Mouse (Mus musculus) spleen, postnatal 36 days (tissue): ENCODE data around the gene Tedc1.

Source experiments
- DNase-seq, 2 experiments: peaks; one replicate each; pipeline ENCODE4 v3.0.0; 2022; ENCODE audit warnings: low spot score in 2 of 2, mixed read lengths in 1 of 2

The Tedc1 gene

DNA sequence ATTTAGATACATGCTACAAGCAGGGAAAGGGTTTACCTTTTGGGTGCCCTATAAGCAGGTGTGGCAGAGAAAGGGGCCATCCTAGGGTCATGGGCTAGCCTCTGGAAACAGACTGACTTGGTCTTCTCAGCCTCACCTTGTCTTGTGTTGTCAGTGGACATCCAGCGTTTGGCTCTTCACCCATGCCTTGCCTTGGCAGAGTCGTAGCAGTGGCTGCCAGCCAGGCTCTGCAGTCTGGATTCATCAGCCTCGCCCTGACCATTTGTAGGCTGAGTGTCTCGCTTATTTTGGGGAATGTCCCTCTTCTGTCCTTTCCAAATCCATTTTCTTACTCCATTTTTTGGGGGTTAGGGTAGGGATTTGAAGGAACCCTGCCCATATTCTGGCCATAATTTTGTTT lies 45.1 kb downstream of the Tedc1 start:
- DNase-seq, result no peak

DNA sequence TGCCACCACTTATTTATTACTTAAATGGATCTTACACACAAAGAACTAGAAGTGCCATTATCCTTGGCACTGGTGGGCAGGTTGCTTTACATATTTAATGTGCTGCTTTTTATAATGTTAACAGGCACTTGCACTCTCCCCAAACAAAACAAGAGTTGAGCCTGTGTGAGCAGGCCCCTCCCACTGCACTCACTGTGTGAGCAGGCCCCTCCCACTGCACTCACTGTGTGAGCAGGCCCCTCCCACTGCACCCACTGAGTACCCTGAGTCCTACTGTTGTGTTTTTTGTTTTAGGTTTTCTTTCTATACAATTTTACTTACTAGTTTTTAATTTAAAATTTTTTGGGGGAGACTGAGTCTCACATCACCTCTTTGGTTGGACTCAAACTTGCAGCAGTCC lies 45.8 kb downstream of the Tedc1 start:
- DNase-seq, result no peak

DNA sequence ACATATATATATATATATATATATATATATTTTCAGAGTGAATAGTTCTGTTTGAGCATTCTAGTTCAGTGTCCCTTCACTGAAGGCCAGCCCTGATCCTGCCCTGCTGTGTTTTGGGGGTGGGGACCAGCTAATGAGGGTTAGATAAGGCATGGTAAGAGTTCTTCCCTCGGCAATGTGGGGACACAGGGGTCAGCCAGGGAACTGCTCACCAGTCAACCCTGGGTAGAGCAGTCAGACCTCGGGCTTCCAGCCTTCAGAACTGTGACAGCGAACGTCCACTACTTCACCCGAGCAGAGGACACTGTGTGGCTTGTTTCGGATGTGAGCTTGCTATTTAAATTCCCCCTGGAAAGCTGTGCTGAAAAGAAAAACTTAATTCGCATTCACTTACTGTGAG lies 47.3 kb downstream of the Tedc1 start:
- no peak for DNase-seq

DNA sequence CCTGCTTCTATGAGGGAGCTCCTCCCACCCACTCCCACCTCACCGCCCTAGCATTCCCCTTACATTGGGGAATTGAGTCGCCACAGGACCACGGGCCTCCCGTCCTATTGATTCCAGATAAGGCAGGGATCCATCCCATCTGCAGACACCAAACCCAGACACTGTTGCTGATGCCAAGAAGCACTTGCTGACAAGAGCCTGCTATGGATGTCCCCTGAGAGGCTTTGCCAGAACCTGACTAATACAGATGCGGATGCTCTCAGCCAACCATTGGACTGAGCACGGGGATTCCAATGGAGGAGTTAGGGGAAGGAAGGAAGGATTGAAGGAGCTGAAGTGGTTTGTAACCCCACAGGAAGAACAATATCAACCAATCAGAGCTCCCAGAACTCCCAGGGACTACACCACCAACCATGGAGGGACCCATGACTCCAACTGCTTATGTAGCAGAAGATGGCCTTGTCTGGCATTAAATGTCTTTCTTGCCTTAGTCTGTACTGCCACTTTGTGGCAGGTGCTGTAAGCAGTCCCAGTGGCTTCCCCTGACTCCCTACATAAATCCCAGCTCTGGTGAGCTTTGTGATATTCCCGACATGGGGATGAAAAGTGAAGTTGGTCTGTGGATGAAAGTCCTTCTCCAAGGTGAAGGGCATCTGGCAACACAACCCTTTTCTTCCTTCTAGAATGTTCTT lies 49.2 kb downstream of the Tedc1 start:
- DNase-seq, result no peak

DNA sequence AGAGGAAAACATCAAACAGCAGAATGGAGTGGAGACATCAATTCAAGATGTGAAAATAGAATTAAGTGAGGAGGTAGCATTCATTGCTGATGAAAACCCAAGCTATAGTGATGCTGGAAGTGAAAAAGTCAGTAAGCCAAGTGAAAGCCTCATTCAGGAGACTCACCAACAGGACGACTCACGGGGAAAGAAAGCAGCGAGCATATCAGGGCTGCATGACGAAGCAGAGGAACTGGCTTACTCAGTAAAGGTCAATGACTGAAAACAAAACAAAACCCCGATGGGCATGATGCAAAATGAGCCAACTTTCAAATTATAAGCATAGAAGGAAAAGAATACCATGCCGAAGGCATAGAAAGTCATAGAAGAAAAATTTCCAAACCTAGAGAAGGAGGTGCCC lies 51.5 kb downstream of the Tedc1 start:
- DNase-seq, result no peak

DNA sequence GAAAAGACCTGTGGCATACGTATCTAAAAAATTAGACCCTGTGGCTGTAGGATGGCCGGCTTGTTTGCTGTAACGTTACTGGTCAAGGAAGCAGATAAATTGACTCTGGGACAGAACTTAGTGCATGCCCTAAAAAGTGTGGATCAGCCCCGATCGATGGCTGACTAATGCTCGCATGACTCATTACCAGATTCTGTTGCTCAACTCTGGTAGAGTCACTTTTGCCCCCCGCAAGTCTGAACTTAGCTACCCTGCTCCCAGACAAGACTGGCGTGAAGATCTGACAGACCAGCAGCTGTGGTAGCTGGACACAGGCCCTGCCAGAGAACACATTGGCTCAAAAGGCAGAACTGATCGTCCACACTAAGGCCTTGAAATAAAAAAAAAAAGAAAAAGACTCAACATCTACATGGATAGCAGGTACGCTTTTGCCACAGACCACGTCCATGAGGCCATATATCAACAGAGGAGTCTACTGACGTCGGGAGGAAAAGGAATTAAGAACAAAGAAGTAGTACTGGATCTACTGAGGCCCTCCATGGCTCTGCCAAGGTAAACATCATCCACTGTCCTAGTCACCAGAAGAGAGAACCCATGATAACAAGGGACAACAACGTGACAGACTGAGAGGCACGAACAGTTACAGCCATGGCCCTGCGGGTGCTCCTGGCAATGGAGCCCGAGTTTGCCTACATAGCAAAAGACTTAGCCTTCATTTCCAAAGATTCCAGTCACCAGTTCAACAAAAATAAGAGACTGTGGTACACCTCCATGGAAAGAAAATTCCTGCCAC lies 54.6 kb downstream of the Tedc1 start:
- no peak for DNase-seq

DNA sequence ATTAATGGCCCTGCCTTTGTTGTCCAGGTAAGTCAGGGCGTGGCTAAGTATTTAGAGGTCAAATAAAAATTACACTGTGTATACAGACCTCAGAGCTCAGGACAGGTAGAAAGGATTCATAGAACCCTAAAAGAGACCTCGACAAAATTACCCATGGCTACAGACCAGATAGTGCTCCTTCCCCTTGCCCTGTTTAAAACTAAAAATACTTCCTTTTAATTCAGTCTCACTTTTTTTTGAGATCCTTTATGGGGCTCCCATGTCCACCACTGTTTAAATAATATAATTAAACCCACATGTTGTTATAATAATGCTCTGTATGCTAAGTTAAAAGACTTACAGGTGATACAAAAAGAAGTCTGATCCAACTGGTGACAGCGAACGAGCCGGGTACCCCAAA lies 55.6 kb downstream of the Tedc1 start:
- DNase-seq, result no peak

DNA sequence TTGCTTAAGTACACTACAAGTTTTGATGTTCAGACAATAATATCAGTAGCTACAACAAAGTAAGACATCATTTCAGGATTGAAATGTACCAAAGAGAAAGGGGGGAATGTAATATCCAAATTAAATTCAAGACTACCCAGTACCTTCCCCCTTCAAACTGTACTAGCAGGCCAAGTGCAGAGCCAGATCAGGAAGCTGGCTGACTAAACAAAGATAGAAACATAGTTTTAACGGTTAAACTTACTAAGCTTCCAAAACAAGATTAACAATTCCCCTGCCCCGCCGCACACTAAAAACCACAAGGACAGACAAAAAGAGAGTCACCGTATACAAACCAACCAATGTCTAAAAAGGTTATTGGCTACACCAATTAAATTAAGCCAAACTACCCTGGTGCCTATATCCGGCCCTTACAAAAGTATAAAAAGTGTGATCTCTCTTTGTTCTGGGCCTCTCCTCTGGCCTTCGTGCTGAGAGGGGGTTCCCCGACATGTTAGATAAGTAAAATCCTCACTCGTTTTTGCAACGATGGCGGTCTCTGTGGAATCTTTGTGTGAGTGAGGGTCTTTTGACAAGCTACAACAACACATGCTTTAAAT lies 56.2 kb downstream of the Tedc1 start:
- DNase-seq, result no peak

DNA sequence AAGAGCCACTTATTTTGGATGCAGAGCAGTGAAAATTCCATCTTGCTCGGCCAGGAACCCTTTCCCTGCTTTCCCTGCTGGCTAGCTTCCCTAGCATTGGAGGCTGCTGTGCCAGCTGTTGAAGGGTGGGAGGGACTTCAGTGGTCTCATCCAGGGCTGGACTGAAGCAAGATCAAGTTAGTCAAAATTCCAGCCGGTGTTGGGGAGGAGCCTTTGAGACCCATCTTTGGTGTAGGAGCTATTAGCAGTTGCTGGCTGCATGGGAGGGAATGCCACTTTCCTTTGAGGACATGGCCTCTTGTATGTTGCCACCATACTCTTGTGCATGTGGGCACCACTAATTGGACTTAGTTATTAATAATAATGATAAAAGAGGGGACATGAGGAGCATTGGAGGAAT lies 57.0 kb downstream of the Tedc1 start:
- no peak for DNase-seq

DNA sequence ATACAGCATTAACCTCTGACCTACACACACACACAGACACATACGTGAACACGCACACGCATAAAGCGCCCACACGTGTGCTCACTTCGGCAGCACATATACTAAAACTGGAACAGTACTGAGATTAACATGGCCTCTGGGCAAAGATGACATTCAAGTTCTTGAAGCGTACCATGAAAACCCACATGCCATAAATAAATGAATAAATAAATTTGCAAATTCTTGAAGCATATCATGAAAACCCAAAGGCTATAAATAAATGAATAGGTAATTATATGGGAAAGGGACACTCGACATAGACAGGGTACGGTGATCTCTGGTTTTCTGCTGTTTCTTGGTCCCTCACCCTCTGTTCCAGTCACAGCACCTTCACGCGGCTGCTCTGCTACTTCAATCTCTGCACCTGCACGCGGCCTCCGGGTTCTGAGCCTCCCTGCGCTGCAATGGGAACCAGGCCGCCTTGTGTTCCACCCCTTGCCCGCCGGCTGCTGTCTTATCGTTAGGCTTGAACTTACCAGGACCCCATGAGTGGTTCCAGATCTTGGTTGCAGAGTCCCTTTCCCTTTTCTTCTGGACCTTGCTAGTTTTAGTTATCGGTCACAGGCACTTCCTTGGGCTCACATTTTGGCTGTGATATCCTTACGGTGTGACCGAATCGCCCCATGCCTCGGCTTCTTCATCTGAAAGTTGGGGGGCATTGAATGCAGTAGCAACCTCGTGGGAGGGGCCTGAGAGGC lies 58.0 kb downstream of the Tedc1 start:
- DNase-seq, result no peak

DNA sequence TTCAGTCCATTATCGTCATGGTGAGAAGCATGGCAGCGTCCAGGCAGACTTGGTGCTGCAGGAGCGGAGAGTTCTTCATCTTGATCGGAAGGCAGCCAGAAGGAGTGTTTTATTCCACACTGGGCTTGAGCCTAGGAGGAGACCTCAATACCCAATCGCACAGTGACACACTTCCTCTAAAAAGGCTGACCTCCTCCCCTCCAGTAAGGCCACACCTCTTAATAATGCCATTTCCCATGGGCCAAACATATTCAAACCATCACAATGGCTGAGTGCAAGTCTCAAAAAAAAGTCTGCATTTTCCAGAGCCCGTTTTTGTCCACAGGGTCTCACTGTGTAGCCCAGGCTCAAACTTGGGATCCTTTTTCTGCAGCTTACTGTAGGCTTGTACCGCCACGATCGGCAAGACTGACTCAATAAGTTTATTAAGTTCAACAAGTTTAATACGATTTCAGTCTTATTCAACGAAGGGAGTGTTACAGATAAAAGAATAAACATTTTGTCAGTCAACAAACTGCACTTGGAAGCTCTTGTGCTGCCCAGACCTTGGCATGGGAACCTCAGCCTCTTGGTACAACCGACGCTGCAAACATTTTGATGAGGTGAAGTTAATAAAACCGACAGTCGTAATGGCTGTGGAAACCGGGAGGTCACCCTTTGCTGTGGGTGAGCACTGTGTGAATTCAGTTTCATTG lies 58.9 kb downstream of the Tedc1 start:
- no peak for DNase-seq
